Mouse (Mus musculus): ENCODE results near the gene Lgals2.
A peak's percentile ranks its signal among the peaks of the same experiment; 100 is the strongest.

Gene Lgals2

DNA sequence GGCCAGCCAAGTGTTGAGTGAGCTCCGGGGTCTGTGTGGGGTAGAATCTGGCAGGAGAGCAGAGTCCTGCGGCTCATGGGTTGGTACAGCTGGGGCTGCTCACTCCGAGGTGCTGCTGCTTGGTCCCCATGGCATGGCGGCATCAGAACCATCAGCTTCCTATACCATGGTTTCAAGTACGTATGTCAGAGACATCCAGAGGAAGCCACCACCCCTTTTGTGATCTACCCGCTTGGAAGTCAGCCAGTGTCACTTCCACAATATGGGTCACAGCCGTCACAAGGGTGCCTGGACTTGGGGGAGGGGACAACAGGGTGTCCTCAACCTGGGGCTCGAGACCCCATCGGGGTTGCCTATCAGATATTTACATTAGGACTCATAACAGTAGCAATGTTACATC is 45.2 kb downstream of the Lgals2 start:
- DNase-seq, result peak; percentile 24

DNA sequence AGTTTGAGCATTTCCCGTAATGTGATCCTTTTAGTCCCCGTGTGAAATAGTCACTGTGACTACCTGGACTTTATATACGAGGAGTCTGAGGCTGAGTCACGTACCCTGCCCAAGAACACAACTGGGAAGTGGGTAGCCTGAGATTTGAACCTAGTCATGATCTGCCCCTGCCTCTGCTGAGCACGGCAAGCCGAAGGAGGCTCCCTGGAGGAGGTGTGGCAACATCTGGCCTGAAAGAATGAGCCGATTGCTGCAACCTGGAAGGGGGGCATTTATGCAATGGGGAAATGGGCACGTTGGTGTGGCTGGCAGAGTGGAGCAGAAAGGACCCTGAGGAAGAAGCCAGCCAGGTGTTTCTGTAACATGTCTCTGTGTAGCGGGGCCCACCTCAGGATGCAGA is 45.6 kb downstream of the Lgals2 start:
- no peak for DNase-seq

DNA sequence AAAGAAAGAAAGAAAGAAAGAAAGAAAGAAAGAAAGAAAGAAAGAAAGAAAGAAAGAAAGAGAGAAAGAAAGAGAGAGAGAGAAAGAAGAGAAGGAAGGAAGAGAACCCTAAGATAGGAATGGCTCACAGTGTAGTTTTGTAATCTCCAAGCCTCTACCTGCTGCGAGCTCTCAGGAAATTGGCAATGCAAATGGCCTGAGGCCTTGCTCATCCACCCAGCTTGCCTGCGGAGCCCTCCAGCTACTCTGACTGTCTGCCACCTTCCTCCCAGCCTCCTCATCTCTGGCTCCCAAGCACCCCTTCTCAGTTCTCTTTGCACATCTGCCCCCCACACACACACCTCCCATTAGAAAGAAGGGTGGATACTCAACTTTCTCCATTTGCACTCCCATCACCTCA is 46.3 kb downstream of the Lgals2 start:
- DNase-seq, result no peak

DNA sequence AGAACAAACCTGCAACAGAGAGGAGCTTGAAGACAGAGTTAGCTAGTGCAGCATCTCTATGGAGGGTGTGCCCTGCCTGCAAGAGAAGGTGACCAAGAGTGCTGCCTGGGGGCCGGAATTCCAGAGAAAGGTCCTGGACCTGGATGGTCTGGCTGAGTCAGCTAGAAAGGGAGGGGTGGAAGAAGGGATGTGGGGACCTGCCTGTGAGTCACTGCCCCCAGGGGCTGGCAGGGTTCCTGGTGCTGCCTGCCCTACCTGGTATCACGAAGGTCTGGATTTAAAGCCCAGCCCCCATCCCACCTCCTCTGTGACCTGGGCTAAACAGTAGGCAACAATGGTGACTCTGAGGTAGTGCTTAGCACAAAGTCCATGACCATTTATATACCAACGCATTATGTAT is 48.2 kb downstream of the Lgals2 start:
- DNase-seq, result peak; percentile 45

DNA sequence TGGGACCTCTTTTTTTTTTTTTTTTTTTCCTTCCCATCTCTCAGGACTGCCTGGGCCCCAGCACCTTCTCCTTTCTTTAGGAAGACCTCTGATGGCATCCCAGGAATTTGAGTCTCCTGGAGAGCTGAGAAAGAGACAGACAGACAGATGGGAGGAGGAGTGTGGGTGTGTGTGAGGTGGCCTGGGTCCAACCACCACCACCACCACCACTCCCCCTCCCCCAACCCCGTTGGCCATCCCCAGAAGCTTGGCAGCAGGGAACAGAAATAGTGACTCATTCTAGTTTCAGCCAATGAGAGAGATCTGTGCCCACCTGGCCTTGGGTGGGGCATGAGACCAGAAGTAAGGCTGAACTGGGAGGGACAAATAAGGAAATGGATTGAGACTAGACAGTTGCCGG is 48.7 kb downstream of the Lgals2 start:
- DNase-seq, result no peak

DNA sequence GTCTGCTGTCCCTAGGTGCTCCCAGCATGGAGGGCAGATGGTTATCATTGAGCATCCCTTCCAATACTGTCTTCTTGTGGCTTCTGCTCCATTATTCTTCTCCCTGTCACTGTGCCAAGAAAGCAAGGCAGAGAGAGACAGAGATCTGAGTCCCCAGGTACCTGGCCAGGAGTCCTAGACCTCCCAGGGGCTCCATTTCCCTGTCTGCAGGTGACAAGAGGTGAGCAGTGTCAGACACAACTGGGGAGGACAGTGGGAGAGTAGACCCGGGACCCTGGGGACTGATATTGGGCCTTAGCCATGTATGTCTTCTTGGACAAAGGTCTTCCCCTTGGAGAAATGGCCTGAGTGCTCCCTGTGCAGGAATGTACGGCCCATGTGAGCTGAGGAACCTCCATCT is 50.0 kb downstream of the Lgals2 start:
- DNase-seq, result no peak

DNA sequence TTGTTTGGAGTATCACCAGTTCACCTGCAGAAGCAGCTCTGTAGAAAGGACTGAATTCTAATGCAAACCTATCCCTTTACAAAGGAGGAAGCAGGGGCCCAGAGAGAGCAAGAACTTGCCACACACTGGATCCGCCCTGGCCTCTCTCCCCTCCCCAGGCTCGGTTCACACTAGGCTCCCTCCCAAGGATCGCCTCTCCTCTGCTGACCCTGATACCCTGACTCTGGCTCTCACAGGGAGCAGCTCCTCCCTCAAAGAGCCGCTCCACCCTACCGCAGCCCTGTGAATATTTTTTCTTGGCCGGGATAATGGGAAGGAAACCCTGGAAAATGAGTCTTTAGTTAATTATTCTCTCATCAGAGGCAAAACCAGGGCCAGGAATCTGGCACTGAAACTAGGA is 51.0 kb downstream of the Lgals2 start:
- peak; percentile 88 for DNase-seq

DNA sequence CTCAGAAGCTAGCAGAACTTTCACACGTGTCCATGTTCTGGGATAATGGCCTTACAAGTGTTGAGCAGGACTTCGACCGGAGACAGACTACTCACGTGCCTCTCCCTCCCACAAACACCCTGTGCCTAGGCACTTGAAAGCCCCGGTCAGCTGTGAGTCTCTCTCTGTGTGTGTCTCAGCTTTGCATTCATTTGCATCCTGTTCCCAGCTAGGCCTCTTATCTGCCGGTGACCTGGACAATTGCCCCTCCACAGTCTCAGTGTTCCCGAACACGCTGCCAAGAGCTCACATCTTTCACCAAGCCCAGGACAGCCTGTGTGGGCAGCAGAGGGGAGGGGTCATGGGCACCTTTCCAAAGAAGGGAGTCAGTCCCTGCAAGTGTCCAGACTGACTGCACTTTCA is 51.8 kb downstream of the Lgals2 start:
- peak; percentile 84 for DNase-seq

DNA sequence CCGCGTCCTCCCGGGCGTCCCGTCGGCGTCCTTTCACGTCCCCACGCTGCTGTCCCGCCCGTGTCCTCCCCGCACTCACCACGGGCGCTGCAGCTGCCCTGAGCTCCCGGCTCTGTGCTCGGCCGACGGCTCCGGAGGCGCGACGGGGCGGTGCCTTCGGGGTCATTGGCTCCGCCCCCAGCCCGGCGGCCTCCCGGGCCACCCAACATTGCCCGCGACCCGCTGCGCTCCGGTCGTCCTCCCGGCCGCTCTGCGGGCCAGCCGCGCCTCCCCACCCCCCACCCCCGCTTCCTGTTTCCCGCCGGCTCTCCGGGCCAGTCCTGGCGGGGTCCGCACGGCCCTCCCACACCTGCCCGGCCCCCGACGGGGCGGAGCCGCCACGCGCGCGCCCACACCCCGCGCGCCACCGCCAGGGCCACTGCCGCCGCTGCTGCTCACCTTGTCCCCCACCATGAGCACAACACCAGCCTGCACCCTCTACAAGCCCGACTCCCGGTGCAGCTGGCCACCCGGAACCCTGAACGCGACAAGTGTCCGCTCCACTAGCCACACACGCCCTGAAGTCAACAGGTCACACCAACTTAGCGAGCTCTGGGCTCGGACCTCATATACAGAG is 52.4 kb downstream of the Lgals2 start, which contains the start of gene Card10:
TSS of gene Card10 (minus strand) at position 267 of the 616 bp plus-strand sequence.
- peak; percentile 71 for DNase-seq

DNA sequence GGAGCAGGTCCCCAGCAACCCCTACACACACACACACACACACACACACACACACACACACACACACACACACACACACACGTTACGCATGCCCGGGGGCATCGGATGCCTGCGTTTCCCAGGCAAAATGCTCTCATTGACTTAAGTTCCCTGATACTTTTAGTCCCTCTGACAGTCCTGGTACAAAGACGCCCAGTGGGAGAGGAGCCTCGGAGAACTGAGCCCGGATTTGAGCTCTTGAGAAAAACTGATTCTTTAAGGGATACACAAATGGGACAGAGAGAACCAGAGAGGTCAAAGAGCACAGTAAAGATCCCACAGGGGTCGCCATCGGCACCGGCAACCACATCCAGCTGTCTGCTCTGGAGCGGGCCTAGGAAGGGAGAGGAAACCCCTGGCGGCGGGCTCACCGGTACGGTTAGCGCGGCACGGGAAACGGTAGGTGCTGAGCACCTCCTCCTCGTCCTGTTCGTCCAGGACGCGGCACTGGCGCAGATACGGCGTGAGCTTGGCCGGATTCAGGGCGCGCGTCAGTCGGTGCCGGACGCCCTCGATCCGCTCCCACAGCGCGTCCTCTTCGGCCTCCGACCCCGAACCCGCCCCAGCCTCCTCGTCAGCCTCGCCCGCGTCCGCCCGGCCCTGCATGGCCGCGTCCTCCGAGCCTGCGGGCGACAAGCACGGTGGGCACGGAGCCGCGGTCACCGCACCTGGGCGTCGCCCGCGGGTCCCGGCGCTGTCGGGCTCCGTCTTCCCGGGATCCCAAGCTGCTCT is 53.2 kb downstream of the Lgals2 start:
- no peak for DNase-seq

DNA sequence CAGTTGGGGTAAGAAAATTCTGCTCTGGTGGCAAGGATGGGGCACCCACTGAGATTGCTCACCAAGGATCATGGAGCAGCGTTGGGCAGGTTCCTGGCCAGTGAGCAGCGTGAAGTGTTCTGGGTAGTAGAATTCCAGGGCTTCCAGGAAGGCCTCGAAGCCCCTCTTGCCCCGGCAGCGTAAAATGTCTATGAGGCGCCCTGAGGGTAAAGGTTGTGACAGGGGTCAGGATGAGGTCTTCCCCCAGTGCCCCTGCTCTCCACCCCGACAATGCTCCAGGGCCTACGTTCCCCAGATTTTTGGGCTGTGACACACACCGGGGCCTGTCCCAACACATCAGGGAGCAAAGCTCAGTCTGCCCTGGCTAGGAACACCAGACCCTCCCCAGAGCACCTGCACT is 53.8 kb downstream of the Lgals2 start:
- DNase-seq, result no peak

Data from kidney, adult 11 months (tissue).